Mouse (Mus musculus): ENCODE data around the gene Rtkn2. TPM values are rescaled to one million over a fixed set of nuclear protein-coding genes. Genes with fewer than 3 reads are reported as not detected.

Gene Rtkn2
- total and polyA plus RNA-seq, 3 experiments, result 1.1 to 1.3 TPM; not detected in 1

- Histone ChIP-seq H3K4me3 (ENCODE audit: control insufficient read depth in 1 of 2, insufficient read depth in 1 of 2, low read depth in 2 of 2, low read length in 2 of 2) (no peak overlapping the region), H3K36me3 (ENCODE audit: control insufficient read depth in 1 of 2, insufficient read depth in 2 of 2, low read length in 2 of 2) (no peaks in the 10 kb centered on the region; a peak in 1 of 4 replicates), H3K9ac (ENCODE audit: control insufficient read depth, low read depth, low read length, poor library complexity, severe bottlenecking) (no peak overlapping the region), H3K9me3 (replicated peaks; ENCODE audit: insufficient read depth, low read length) (no peaks in the 10 kb centered on the region), H3K79me2 (ENCODE audit: control insufficient read depth, insufficient read depth, low read length, poor library complexity) (no peaks in the 10 kb centered on the region), H3K27ac (ENCODE audit: control insufficient read depth, low read depth, low read length) (no peak overlapping the region), H3K4me1 (ENCODE audit: control insufficient read depth in 1 of 2, insufficient read depth in 2 of 2, low read length in 2 of 2) (no peaks in the 10 kb centered on the region), H3K27me3 (ENCODE audit: control insufficient read depth in 1 of 2, insufficient read depth in 2 of 2, low read length in 2 of 2) (no peaks in the 10 kb centered on the region)
- DNase-seq (ENCODE audit: low read depth, low spot score), result no peak
- TF ChIP-seq ETS1 (IDR thresholded peaks at IDR 0.05; ENCODE audit: low read depth, low read length) (no peak), RCOR1 (IDR thresholded peaks at IDR 0.05; ENCODE audit: low read depth, low read length) (no peak), GATA1 (IDR thresholded peaks at IDR 0.05; ENCODE audit: low read depth, low read length) (no peak), UBTF (IDR thresholded peaks at IDR 0.05; ENCODE audit: borderline replicate concordance, insufficient read depth, low read depth, low read length) (no peak), BHLHE40 (IDR thresholded peaks at IDR 0.05; ENCODE audit: borderline replicate concordance, low read depth, low read length) (no peak), TAL1 (IDR thresholded peaks at IDR 0.05; ENCODE audit: low read length) (no peak), NRF1 (IDR thresholded peaks at IDR 0.05; ENCODE audit: insufficient read depth, low read depth, low read length, poor library complexity, severe bottlenecking) (no peak), GABPA (IDR thresholded peaks at IDR 0.05; ENCODE audit: low read depth, low read length) (no peak), MYB (IDR thresholded peaks at IDR 0.05; ENCODE audit: low read depth, low read length) (no peak)
Observed at GRCm38 (mm10) chr10:68006491-68006890, 27.1 kb downstream of the Rtkn2 start.

- no peaks in the 10 kb centered on the region for H3K9me3 ChIP-seq (replicated peaks; ENCODE audit: insufficient read depth, low read length)
- no peaks in the 10 kb centered on the region; a peak in 1 of 4 replicates for H3K36me3 ChIP-seq (ENCODE audit: control insufficient read depth in 1 of 2, insufficient read depth in 2 of 2, low read length in 2 of 2)
- TF ChIP-seq MAZ (IDR thresholded peaks at IDR 0.05; ENCODE audit: low read depth, low read length), result no peak
- no peak for TF ChIP-seq MXI1 (IDR thresholded peaks at IDR 0.05; ENCODE audit: low read depth, low read length)
- TF ChIP-seq POLR2A (IDR thresholded peaks at IDR 0.05; ENCODE audit: control insufficient read depth in 1 of 2, insufficient read depth in 1 of 2, low read depth in 1 of 2, low read length in 2 of 2, poor library complexity in 1 of 2), result no peak
- no peak for TF ChIP-seq MYC (IDR thresholded peaks at IDR 0.05; ENCODE audit: low read depth, low read length)
- TF ChIP-seq RCOR1 (IDR thresholded peaks at IDR 0.05; ENCODE audit: low read depth, low read length), result no peak
- TF ChIP-seq ZKSCAN1 (IDR thresholded peaks at IDR 0.05; ENCODE audit: low read depth, low read length), result no peak
- no peak for TF ChIP-seq MEF2A (IDR thresholded peaks at IDR 0.05; ENCODE audit: extremely low read depth, insufficient replicate concordance, low read depth, low read length, poor library complexity, severe bottlenecking)
- TF ChIP-seq ZMIZ1 (IDR thresholded peaks at IDR 0.05; ENCODE audit: low read depth, low read length), result no peak
- no peak for TF ChIP-seq USF2 (IDR thresholded peaks at IDR 0.05; ENCODE audit: borderline replicate concordance in 1 of 2, insufficient read depth in 1 of 2, low read depth in 1 of 2, low read length in 2 of 2)
- TF ChIP-seq BHLHE40 (IDR thresholded peaks at IDR 0.05; ENCODE audit: borderline replicate concordance, low read depth, low read length), result no peak
- H3K4me1 ChIP-seq (ENCODE audit: control insufficient read depth in 1 of 2, insufficient read depth in 2 of 2, low read length in 2 of 2), result no peaks in the 10 kb centered on the region
- H3K27ac ChIP-seq (ENCODE audit: control insufficient read depth, low read depth, low read length), result no peak overlapping the region
- H3K4me3 ChIP-seq (ENCODE audit: control insufficient read depth in 1 of 2, insufficient read depth in 1 of 2, low read depth in 2 of 2, low read length in 2 of 2), result no peak overlapping the region
- no peak for DNase-seq (ENCODE audit: low read depth, low spot score)
- H3K79me2 ChIP-seq (ENCODE audit: control insufficient read depth, insufficient read depth, low read length, poor library complexity), result no peaks in the 10 kb centered on the region
- H3K9ac ChIP-seq (ENCODE audit: control insufficient read depth, low read depth, low read length, poor library complexity, severe bottlenecking), result no peak overlapping the region
- no peaks in the 10 kb centered on the region for H3K27me3 ChIP-seq (ENCODE audit: control insufficient read depth in 1 of 2, insufficient read depth in 2 of 2, low read length in 2 of 2)
Observed at GRCm38 (mm10) chr10:68007103-68007502, 27.7 kb downstream of the Rtkn2 start.
